Mouse (Mus musculus): ENCODE data around the gene Npy4r. TPM values are rescaled to one million over a fixed set of nuclear protein-coding genes. Genes with fewer than 3 reads are reported as not detected.

Npy4r gene
- total RNA-seq (2014; rRNA removed; ENCODE audit: low replicate concordance) (not detected in 2 replicates), polyA plus RNA-seq (2015; fragmentation: Nextera tagmentation; extraction: Ambion mirVana) (0.04 and 0.08 TPM in 2 replicates)

- H3K9me3 ChIP-seq (replicated peaks; ENCODE audit: control insufficient read depth, low read length) = no peaks in the 10 kb centered on the region
- no peak within 1 kb of the TSS for H3K4me3 ChIP-seq (ENCODE audit: low read depth, low read length)
- H3K27ac ChIP-seq (ENCODE audit: low read depth) = no peak within 1 kb of the TSS
- 13% methylated on average over 16 of the region's 16 CpGs for WGBS
- no peak for TF ChIP-seq CTCF (IDR thresholded peaks at IDR 0.05; ENCODE audit: low read depth)
- TF ChIP-seq EP300 (IDR thresholded peaks at IDR 0.05; ENCODE audit: low read depth) = no peak
- no peak within 1 kb of the TSS for H3K9ac ChIP-seq (replicated peaks; ENCODE audit: low read depth, low read length)
- no peaks in the 10 kb centered on the region; the same call in 1 of the 2 replicates for H3K27me3 ChIP-seq (ENCODE audit: control insufficient read depth, insufficient read depth, low read length)
- no peaks in the 10 kb centered on the region for H3K4me1 ChIP-seq (ENCODE audit: control insufficient read depth, insufficient read depth)
- ATAC-seq (ENCODE audit: insufficient read depth, low read depth) = peak; percentile 75
- H3K36me3 ChIP-seq (replicated peaks; ENCODE audit: control insufficient read depth, insufficient read depth, low read length) = no peaks in the 10 kb centered on the region
- H3K4me2 ChIP-seq (ENCODE audit: low read depth, low read length) = peak within 1 kb of the TSS; percentile 20; the same call in 1 of the 2 replicates
- DNase-seq (ENCODE audit: low spot score) = peak; percentile 26
Measured at GRCm38 (mm10) chr14:34152342-34152741, at the start of gene Npy4r. Gene Npy4r, minus strand, starts transcription at chr14:34152489.

- 6% methylated on average over 27 of the region's 52 CpGs for WGBS
- TF ChIP-seq CTCF (IDR thresholded peaks at IDR 0.05; ENCODE audit: low read depth) = no peak
- no peak for TF ChIP-seq EP300 (IDR thresholded peaks at IDR 0.05; ENCODE audit: low read depth)
- peaks cover 24% of the 10 kb centered on the region; the same call in 1 of the 2 replicates for H3K27me3 ChIP-seq (ENCODE audit: control insufficient read depth, insufficient read depth, low read length)
Measured at GRCm38 (mm10) chr14:34201231-34202035, 49.1 kb upstream of the Npy4r start, which contains the start of gene Gprin2. Gene Gprin2, minus strand, starts transcription at chr14:34201653.

GRCm38 (mm10) chr14:34200738-34201230 is 48.5 kb upstream of the Npy4r start:
- Histone ChIP-seq H3K9ac (replicated peaks; ENCODE audit: low read depth, low read length) (peak overlapping the region; percentile 42; the same call in 1 of the 2 replicates), H3K4me3 (ENCODE audit: low read depth, low read length) (peak overlapping the region; percentile 62), H3K4me1 (ENCODE audit: control insufficient read depth, insufficient read depth) (no peaks in the 10 kb centered on the region), H3K4me2 (ENCODE audit: low read depth, low read length) (peak overlapping the region; percentile 95), H3K36me3 (replicated peaks; ENCODE audit: control insufficient read depth, insufficient read depth, low read length) (no peaks in the 10 kb centered on the region), H3K27ac (ENCODE audit: low read depth) (no peak overlapping the region), H3K27me3 (ENCODE audit: control insufficient read depth, insufficient read depth, low read length) (peaks cover 24% of the 10 kb centered on the region; the same call in 1 of the 2 replicates), H3K9me3 (replicated peaks; ENCODE audit: control insufficient read depth, low read length) (no peaks in the 10 kb centered on the region)
- ATAC-seq (ENCODE audit: insufficient read depth, low read depth) = peak; percentile 56
- TF ChIP-seq CTCF (IDR thresholded peaks at IDR 0.05; ENCODE audit: low read depth) (no peak), EP300 (IDR thresholded peaks at IDR 0.05; ENCODE audit: low read depth) (no peak)
- DNase-seq (ENCODE audit: low spot score) = peak; percentile 16
- 13% methylated on average over 19 of the region's 19 CpGs for WGBS

More at GRCm38 (mm10) chr14:34201231-34202035, 49.1 kb upstream of the Npy4r start, which contains the start of gene Gprin2:
- H3K4me1 ChIP-seq (ENCODE audit: control insufficient read depth, insufficient read depth) = no peaks in the 10 kb centered on the region
- H3K4me2 ChIP-seq (ENCODE audit: low read depth, low read length) = peak within 1 kb of the TSS; percentile 95
- ATAC-seq (ENCODE audit: insufficient read depth, low read depth) = peak; percentile 59
- H3K27ac ChIP-seq (ENCODE audit: low read depth) = no peak within 1 kb of the TSS
- no peaks in the 10 kb centered on the region for H3K36me3 ChIP-seq (replicated peaks; ENCODE audit: control insufficient read depth, insufficient read depth, low read length)
- DNase-seq (ENCODE audit: low spot score) = peak; percentile 17
- H3K4me3 ChIP-seq (ENCODE audit: low read depth, low read length) = peak within 1 kb of the TSS; percentile 62
- peak within 1 kb of the TSS; percentile 42; the same call in 1 of the 2 replicates for H3K9ac ChIP-seq (replicated peaks; ENCODE audit: low read depth, low read length)
- no peaks in the 10 kb centered on the region for H3K9me3 ChIP-seq (replicated peaks; ENCODE audit: control insufficient read depth, low read length)

- DNase-seq (ENCODE audit: low spot score) (no peak), ATAC-seq (ENCODE audit: insufficient read depth, low read depth) (no peak)
- H3K27ac ChIP-seq (ENCODE audit: low read depth) = no peak overlapping the region
- H3K36me3 ChIP-seq (replicated peaks; ENCODE audit: control insufficient read depth, insufficient read depth, low read length) = no peaks in the 10 kb centered on the region
- no peaks in the 10 kb centered on the region for H3K4me1 ChIP-seq (ENCODE audit: control insufficient read depth, insufficient read depth)
- no peak overlapping the region for H3K9ac ChIP-seq (replicated peaks; ENCODE audit: low read depth, low read length)
- H3K4me3 ChIP-seq (ENCODE audit: low read depth, low read length) = no peak overlapping the region
- no peak overlapping the region for H3K4me2 ChIP-seq (ENCODE audit: low read depth, low read length)
- TF ChIP-seq EP300 (IDR thresholded peaks at IDR 0.05; ENCODE audit: low read depth) = no peak
- TF ChIP-seq CTCF (IDR thresholded peaks at IDR 0.05; ENCODE audit: low read depth) = no peak
- no peaks in the 10 kb centered on the region for H3K9me3 ChIP-seq (replicated peaks; ENCODE audit: control insufficient read depth, low read length)
- WGBS = 53% methylated on average over 4 of the region's 4 CpGs
- H3K27me3 ChIP-seq (ENCODE audit: control insufficient read depth, insufficient read depth, low read length) = peaks cover 14% of the 10 kb centered on the region; the same call in 1 of the 2 replicates
Measured at GRCm38 (mm10) chr14:34196706-34197105, 44.4 kb upstream of the Npy4r start.

GRCm38 (mm10) chr14:34195466-34195865 is 43.2 kb upstream of the Npy4r start:
- TF ChIP-seq CTCF (IDR thresholded peaks at IDR 0.05; ENCODE audit: low read depth) (no peak), EP300 (IDR thresholded peaks at IDR 0.05; ENCODE audit: low read depth) (no peak)
- no peak overlapping the region for H3K27ac ChIP-seq (ENCODE audit: low read depth)
- no peak for ATAC-seq (ENCODE audit: insufficient read depth, low read depth)
- H3K4me3 ChIP-seq (ENCODE audit: low read depth, low read length) = no peak overlapping the region
- H3K4me2 ChIP-seq (ENCODE audit: low read depth, low read length) = no peak overlapping the region
- H3K4me1 ChIP-seq (ENCODE audit: control insufficient read depth, insufficient read depth) = no peaks in the 10 kb centered on the region
- no peak overlapping the region for H3K9ac ChIP-seq (replicated peaks; ENCODE audit: low read depth, low read length)
- no peaks in the 10 kb centered on the region for H3K9me3 ChIP-seq (replicated peaks; ENCODE audit: control insufficient read depth, low read length)
- H3K36me3 ChIP-seq (replicated peaks; ENCODE audit: control insufficient read depth, insufficient read depth, low read length) = no peaks in the 10 kb centered on the region
- no peak for DNase-seq (ENCODE audit: low spot score)
- 92% methylated on average over 15 of the region's 15 CpGs for WGBS
- peaks cover 9% of the 10 kb centered on the region; the same call in 1 of the 2 replicates for H3K27me3 ChIP-seq (ENCODE audit: control insufficient read depth, insufficient read depth, low read length)

Measured in heart, postnatal 0 days (tissue).